Mouse (Mus musculus) liver, postnatal 0 days (tissue): Measurements from ENCODE around the gene Ttc29. TPM values are rescaled to one million over a fixed set of nuclear protein-coding genes. Genes with fewer than 3 reads are reported as not detected.

Experiments used
- ATAC-seq: fragments of 200-750 bp; cut with Nextera tagmentation; 2 replicates; pipeline ENCODE4 v1.8.0; 2017; ENCODE audit warnings: mild to moderate bottlenecking, moderate library complexity
- DNase-seq: peaks from one replicate; pipeline ENCODE4 v3.0.0-alpha.2; 2016
- H3K27ac ChIP-seq: fragments of 300-500 bp; sonication (generic); 2 replicates; pipeline ENCODE4 v1.5.1; 2014; ENCODE audit warnings: antibody characterized with exemption, moderate library complexity, mild to moderate bottlenecking, low read depth
- H3K27me3 ChIP-seq: fragments of 300-500 bp; sonication (generic); 2 replicates; pipeline ENCODE4 v1.6.1; 2014; ENCODE audit warnings: low read length, control low read depth, mixed read lengths; ENCODE audit not compliant: insufficient read depth
- H3K36me3 ChIP-seq: fragments of 300-500 bp; sonication (generic); replicated peaks from 2 replicates; pipeline ENCODE4 v1.6.1; 2014; ENCODE audit warnings: mild to moderate bottlenecking, control low read depth, low read length, moderate library complexity, mixed read lengths; ENCODE audit not compliant: insufficient read depth
- H3K4me1 ChIP-seq: fragments of 300-500 bp; sonication (generic); 2 replicates; pipeline ENCODE4 v1.6.1; 2014; ENCODE audit warnings: antibody characterized with exemption, mild to moderate bottlenecking, control low read depth; ENCODE audit not compliant: insufficient read depth
- H3K4me2 ChIP-seq: fragments of 300-500 bp; sonication (generic); 2 replicates; pipeline ENCODE4 v1.6.1; 2014; ENCODE audit warnings: low read depth, mild to moderate bottlenecking, low read length, moderate library complexity, mixed read lengths
- H3K4me3 ChIP-seq: fragments of 300-500 bp; sonication (generic); 2 replicates; pipeline ENCODE4 v1.5.1; 2014; ENCODE audit warnings: low read depth, low read length
- H3K9ac ChIP-seq: fragments of 300-500 bp; sonication (generic); replicated peaks from 2 replicates; pipeline ENCODE4 v1.6.1; 2014; ENCODE audit warnings: mild to moderate bottlenecking, moderate library complexity
- H3K9me3 ChIP-seq: fragments of 300-500 bp; sonication (generic); 2 replicates; pipeline ENCODE4 v1.6.1; 2016; ENCODE audit warnings: mild to moderate bottlenecking, control low read depth, low read length, mixed read lengths
- CTCF ChIP-seq: sonication (generic); IDR thresholded peaks from 2 replicates; pipeline ENCODE4 v1.5.1; 2016; ENCODE audit warnings: antibody characterized with exemption, low read depth
- EP300 ChIP-seq: IDR thresholded peaks from 2 replicates; pipeline ENCODE4 v1.6.1; 2016; ENCODE audit warnings: antibody characterized with exemption, low read depth, mild to moderate bottlenecking
- WGBS: fragments of 180-500 bp; shearing (Covaris S2); extraction: QIAGEN DNeasy Blood & Tissue Kit; methylation state at CpG from one replicate; pipeline ENCODE4 v1.1.7; 2014; ENCODE audit not compliant: insufficient replicate concordance; 5-methylcytosine and 5-hydroxymethylcytosine counted together
- polyA plus RNA-seq: library from polyadenylated mRNA; unstranded; fragments of >200 nt; fragmentation: Nextera tagmentation; extraction: Ambion mirVana; gene quantifications from 2 replicates; pipeline ENCODE4 v1.2.1, GENCODE M21; 2015

Gene Ttc29
- polyA plus RNA-seq, 1 experiment from 2014 or later, result not detected

DNA sequence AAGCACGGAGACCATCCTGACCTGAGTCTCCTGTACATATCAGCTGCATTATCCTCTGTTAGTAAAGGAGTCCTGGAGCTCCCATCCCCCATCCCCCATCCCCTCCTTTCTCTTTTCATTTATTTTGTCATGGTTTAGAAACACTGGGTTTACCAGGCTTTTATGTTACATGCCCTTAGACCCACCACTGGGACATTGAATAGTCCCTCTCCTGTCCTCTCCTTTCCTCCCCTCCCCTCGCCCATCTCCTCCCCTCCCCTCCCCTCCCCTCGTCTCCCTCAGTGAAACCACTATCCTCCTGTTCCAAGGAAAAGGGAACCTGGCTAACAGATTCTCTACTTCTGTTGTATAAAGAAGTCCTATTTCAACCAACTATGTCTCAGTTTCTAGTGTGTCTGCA lies 38.0 kb downstream of the Ttc29 start:
- DNase-seq (no peak), ATAC-seq (no peak)
- no peak overlapping the region for H3K27ac ChIP-seq
- H3K9ac ChIP-seq, result no peak overlapping the region
- TF ChIP-seq EP300 (no peak), CTCF (no peak)
- H3K9me3 ChIP-seq, result no peaks in the 10 kb centered on the region
- H3K4me2 ChIP-seq, result no peak overlapping the region
- H3K4me1 ChIP-seq, result no peaks in the 10 kb centered on the region
- WGBS, result 62% methylated on average over 3 of the region's 3 CpGs
- no peaks in the 10 kb centered on the region for H3K36me3 ChIP-seq
- H3K4me3 ChIP-seq, result no peak overlapping the region
- H3K27me3 ChIP-seq, result no peaks in the 10 kb centered on the region

DNA sequence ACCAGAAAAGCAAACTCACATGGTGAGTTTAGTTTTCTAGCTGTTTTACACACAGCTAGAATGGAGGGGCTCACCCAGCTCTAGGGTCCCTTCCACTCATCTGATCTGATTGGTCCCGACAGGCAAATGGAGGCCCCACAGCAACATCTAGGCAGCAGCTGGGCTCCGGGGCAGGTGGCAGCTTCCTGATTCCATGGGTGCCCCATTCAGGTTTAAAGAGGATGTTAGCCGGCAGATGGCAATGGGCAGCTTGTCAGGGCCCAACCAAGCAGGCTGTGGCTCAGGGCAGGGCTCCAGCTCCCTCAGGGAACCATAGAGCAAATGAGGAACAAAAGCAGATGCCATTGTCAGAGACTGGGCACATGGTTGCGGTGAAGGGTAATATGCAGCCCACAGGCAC lies 41.3 kb downstream of the Ttc29 start:
- WGBS, result 64% methylated on average over 4 of the region's 4 CpGs
- H3K4me3 ChIP-seq, result no peak overlapping the region
- H3K36me3 ChIP-seq, result no peaks in the 10 kb centered on the region
- H3K27ac ChIP-seq, result no peak overlapping the region
- no peak overlapping the region for H3K4me2 ChIP-seq
- DNase-seq (no peak), ATAC-seq (no peak)
- no peaks in the 10 kb centered on the region for H3K27me3 ChIP-seq
- no peak overlapping the region for H3K9ac ChIP-seq
- H3K4me1 ChIP-seq, result no peaks in the 10 kb centered on the region
- no peaks in the 10 kb centered on the region for H3K9me3 ChIP-seq
- TF ChIP-seq CTCF (no peak), EP300 (no peak)

DNA sequence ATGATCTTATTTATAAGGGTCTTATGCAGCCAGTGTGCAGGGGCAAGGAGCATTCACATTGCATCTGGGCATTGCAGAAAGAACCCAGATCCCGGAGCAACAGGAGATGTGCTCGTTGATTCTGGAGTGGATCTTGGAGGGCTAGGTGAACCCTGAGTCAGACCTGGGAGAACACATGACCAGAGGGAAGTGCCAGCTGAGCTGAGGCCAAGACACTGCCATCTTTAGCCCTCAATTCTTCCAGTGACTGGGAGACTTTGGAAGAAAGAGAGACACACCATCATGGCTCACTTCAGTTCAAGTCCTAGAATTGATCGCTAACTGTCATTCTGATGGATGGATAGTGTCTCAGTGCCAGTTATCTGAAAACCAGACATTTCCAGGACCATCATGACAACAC lies 41.9 kb downstream of the Ttc29 start:
- no peaks in the 10 kb centered on the region for H3K27me3 ChIP-seq
- ATAC-seq (no peak), DNase-seq (no peak)
- H3K27ac ChIP-seq, result no peak overlapping the region
- H3K9ac ChIP-seq, result no peak overlapping the region
- no peaks in the 10 kb centered on the region for H3K4me1 ChIP-seq
- TF ChIP-seq CTCF (no peak), EP300 (no peak)
- H3K36me3 ChIP-seq, result no peaks in the 10 kb centered on the region
- WGBS, result 86% methylated on average over 3 of the region's 3 CpGs
- H3K4me3 ChIP-seq, result no peak overlapping the region
- H3K9me3 ChIP-seq, result no peaks in the 10 kb centered on the region
- H3K4me2 ChIP-seq, result no peak overlapping the region

DNA sequence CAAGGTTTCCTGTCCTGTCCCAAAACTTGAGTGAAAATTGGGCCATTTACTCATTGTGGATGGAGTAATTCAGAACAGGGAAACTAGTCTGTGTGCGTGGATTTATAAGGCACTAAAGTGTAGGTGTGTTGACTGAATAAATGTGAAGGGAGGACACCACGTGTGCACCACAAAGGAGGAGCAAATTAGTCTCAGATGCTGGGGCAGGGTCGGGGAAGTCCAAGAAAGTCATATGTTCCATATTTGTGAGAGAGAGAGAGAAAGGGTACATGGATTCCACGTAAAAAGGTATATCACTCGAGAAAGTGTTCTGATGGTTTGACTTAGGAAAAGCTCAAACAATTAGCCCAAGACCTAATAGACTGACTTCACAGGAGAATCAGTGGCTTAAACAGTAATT lies 52.4 kb downstream of the Ttc29 start:
- Histone ChIP-seq H3K9me3 (no peaks in the 10 kb centered on the region), H3K9ac (no peak overlapping the region), H3K4me3 (no peak overlapping the region), H3K27ac (no peak overlapping the region), H3K36me3 (no peaks in the 10 kb centered on the region), H3K4me2 (no peak overlapping the region), H3K4me1 (no peaks in the 10 kb centered on the region), H3K27me3 (no peaks in the 10 kb centered on the region)
- no peak for DNase-seq
- TF ChIP-seq EP300 (no peak), CTCF (no peak)
- ATAC-seq, result no peak
- 74% methylated on average over 5 of the region's 5 CpGs for WGBS

DNA sequence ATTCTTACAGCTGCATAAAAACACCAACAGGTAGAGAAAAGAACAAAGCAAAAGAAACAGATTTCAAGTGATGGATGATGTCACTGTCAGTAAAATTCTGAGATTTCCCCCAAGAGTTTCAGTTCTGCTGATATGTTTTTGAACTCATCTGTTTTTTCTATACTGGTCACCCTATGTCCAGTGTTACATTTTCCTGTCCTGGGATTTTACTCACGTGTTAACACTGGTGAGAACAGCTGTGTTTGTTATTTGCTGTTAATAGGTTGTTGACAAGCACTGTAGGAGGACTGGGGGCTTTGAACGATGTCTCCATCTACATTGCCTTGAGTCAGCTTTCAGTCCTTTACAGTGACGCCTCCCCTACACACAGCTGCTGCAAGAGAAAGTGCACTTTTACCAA lies 53.1 kb downstream of the Ttc29 start:
- Histone ChIP-seq H3K4me2 (no peak overlapping the region), H3K4me3 (no peak overlapping the region), H3K9ac (no peak overlapping the region), H3K36me3 (no peaks in the 10 kb centered on the region), H3K27me3 (no peaks in the 10 kb centered on the region), H3K9me3 (no peaks in the 10 kb centered on the region), H3K27ac (no peak overlapping the region), H3K4me1 (no peaks in the 10 kb centered on the region)
- DNase-seq (no peak), ATAC-seq (no peak)
- WGBS, result 37% methylated on average over 3 of the region's 3 CpGs
- no peak for TF ChIP-seq CTCF
- no peak for TF ChIP-seq EP300

DNA sequence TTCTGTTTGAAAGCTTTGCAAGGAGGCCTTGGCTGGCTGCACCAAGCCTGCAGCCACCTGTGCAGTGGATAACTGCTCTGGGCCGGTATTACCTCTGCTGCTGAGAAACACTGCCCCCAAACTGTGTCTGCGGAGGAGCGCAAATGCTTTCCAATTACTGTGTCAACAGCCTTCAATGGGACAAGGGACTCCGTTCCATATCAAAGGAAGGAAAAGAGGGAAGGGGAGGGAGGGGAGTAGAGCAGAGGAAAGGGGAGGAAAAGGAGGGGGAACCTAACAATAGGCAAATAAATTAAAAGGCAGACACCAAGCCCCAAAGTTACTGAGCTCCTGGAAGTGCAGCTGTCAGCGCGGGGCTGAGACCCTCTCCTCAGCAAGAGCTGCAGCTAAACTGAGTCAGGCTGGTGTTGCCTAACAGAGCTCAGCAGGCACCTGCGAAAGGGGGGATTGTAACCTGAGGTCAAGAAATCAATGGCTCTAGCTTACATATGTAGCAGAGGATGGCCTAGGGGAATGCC lies 54.9 kb downstream of the Ttc29 start:
- WGBS, result 31% methylated on average over 7 of the region's 7 CpGs
- no peak overlapping the region for H3K4me3 ChIP-seq

DNA sequence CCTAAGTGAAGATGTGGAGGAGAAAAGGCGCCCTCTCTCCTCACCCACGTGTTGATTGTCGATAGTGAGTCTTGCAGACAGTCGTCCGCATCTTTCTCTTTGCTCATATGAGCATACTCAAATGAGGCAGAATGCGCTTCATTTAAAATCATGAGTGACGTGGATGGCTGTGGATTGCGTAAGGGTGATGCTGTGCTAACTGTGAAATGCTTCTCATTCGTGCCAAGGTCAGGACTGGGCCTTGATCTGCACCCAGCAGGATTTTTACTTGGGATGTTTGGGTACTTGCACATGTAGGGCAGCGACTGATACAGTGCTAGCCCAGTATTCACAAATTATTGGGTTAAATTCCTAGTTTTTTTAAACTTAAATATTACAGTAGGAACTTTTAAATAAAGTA lies 56.2 kb downstream of the Ttc29 start:
- no peak for DNase-seq
- Histone ChIP-seq H3K9ac (no peak overlapping the region), H3K4me3 (no peak overlapping the region), H3K27ac (no peak overlapping the region), H3K27me3 (no peaks in the 10 kb centered on the region), H3K4me1 (no peaks in the 10 kb centered on the region), H3K9me3 (no peaks in the 10 kb centered on the region), H3K36me3 (no peaks in the 10 kb centered on the region), H3K4me2 (no peak overlapping the region)
- WGBS, result 75% methylated on average over 10 of the region's 10 CpGs
- ATAC-seq, result no peak
- TF ChIP-seq CTCF (no peak), EP300 (no peak)

More for the DNA sequence above, 54.9 kb downstream of the Ttc29 start:
- DNase-seq (no peak), ATAC-seq (no peak)
- TF ChIP-seq CTCF (no peak), EP300 (no peak)
- no peak overlapping the region for H3K27ac ChIP-seq
- no peak overlapping the region for H3K4me2 ChIP-seq
- no peaks in the 10 kb centered on the region for H3K4me1 ChIP-seq
- no peaks in the 10 kb centered on the region for H3K27me3 ChIP-seq
- no peaks in the 10 kb centered on the region for H3K36me3 ChIP-seq
- H3K9ac ChIP-seq, result no peak overlapping the region
- H3K9me3 ChIP-seq, result no peaks in the 10 kb centered on the region
